Mouse (Mus musculus) T-helper 2 cell (primary cell): ENCODE measurements at regions not wholly inside any gene's neighbourhood (a gene's known extent, or its start where the extent isn't known, plus 50 kb on each side); places are given as distances from the start of the nearest gene placed in this dataset.
"Not testable (repeated sequence)": the region's sequence is repeated elsewhere in the genome, so short reads cannot be mapped to it uniquely, and the experiment has no call there.

ENCODE experiments used
- in situ Hi-C: fragments of 300-600 bp; cut with MboI, MseI; formaldehyde crosslinking; loops from one replicate; pipeline ENCODE4 v1.15.1; 2025; ENCODE audit warnings: high pct_unique_total_duplicates

GRCm38 (mm10) chr10:117451396-117452185 is 71.8 kb upstream of the Cpsf6 start:
- in situ Hi-C loops, result loop anchor here (5.0 kb wide), 1 partner anchor 231 kb away; no protein-coding TSS in a partner anchor

- in situ Hi-C loops, result loop anchor here (5.0 kb wide), 1 partner anchor 232 kb away; no protein-coding TSS in a partner anchor
Measured at GRCm38 (mm10) chr10:117450631-117451030, 70.8 kb upstream of the Cpsf6 start.

GRCm38 (mm10) chr10:117450240-117450569 is 70.4 kb upstream of the Cpsf6 start:
- in situ Hi-C loops, result loop anchor here (5.0 kb wide), 1 partner anchor 232 kb away; no protein-coding TSS in a partner anchor

GRCm38 (mm10) chr10:117449416-117450239 is 69.8 kb upstream of the Cpsf6 start:
- in situ Hi-C loops, result loop anchor here (5.0 kb wide), 1 partner anchor 233 kb away; no protein-coding TSS in a partner anchor

- in situ Hi-C loops, result not testable (repeated sequence)
Measured at GRCm38 (mm10) chr10:117448783-117449182, 69.0 kb upstream of the Cpsf6 start.

- in situ Hi-C loops, result no loop called here
Measured at GRCm38 (mm10) chr10:117447626-117448025, 67.8 kb upstream of the Cpsf6 start.

- in situ Hi-C loops, result no loop called here
Measured at GRCm38 (mm10) chr10:117447206-117447605, 67.4 kb upstream of the Cpsf6 start.

GRCm38 (mm10) chr10:117446776-117447175 is 67.0 kb upstream of the Cpsf6 start:
- in situ Hi-C loops, result no loop called here

GRCm38 (mm10) chr10:117445801-117446490 is 66.1 kb upstream of the Cpsf6 start:
- in situ Hi-C loops, result no loop called here

GRCm38 (mm10) chr10:117445181-117445790 is 65.5 kb upstream of the Cpsf6 start:
- in situ Hi-C loops, result no loop called here

- in situ Hi-C loops, result no loop called here
Measured at GRCm38 (mm10) chr10:117444761-117445160, 64.9 kb upstream of the Cpsf6 start.

GRCm38 (mm10) chr10:117443426-117444350 is 63.9 kb upstream of the Cpsf6 start:
- in situ Hi-C loops, result no loop called here

GRCm38 (mm10) chr10:117441979-117442803 is 62.4 kb upstream of the Cpsf6 start:
- in situ Hi-C loops, result no loop called here

GRCm38 (mm10) chr10:117441121-117441978 is 61.5 kb upstream of the Cpsf6 start:
- in situ Hi-C loops, result no loop called here

- in situ Hi-C loops, result no loop called here
Measured at GRCm38 (mm10) chr10:117440225-117440976, 60.6 kb upstream of the Cpsf6 start.

- in situ Hi-C loops, result loop anchor here (10.0 kb wide), 1 partner anchor 75 kb away; no protein-coding TSS in a partner anchor
Measured at GRCm38 (mm10) chr10:117439206-117440110, 59.6 kb upstream of the Cpsf6 start.
